Mouse (Mus musculus) central nervous system, embryonic 11.5 days (tissue): ENCODE data around the gene Idh1. TPM values are rescaled to one million over a fixed set of nuclear protein-coding genes. Genes with fewer than 3 reads are reported as not detected.

Experiments
- polyA plus RNA-seq: library from polyadenylated mRNA; depleted of rRNA; stranded (reverse); fragments of >200 nt; gene quantifications from 2 replicates; pipeline ENCODE4 v1.2.3, GENCODE M21; 2012; rRNA removed

Gene Idh1
- polyA plus RNA-seq = 143 and 168 TPM in 2 replicates

DNA sequence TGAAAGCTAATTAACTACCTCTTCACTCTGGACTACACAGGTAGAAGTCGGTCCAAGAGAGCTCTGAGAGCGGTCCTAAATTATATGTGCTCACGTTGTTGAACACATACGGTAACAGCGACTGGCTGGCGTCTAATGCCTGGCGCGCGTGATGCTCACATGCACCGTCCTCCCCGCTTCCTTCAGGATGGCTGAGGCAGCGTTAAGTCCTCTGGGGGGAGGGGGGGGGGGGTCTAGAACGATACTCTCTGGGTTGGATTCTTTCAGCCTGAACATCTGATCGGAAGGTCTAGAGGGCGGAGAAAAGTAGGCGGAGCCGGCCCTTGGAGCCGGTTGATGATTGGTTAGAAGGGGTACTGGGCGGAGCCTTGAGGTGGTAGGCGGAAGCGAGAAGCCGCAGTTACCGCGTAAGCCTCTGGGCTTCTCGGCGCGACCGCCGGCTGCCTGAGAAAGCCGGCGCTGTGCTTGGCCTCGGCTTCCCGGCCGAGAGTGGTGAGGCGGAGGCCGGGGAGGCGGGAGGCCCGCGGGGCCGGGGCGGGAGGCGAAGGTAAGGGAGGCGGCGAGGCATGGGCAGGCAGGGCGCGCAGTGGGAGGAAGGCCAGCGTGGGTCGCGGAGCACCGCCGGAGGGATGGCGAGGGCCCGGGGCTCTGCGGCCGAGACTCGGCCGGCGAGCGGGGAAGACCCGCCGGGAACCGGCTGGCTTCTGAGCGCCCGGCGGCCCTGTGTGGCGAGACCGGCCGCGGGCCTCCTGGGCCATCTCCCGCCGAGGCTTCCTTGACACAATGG, at the start of gene Idh1, which contains the start of gene Pikfyve:
Idh1 (minus strand) TSS at position 214 of the 787 bp plus-strand sequence.
Pikfyve (plus strand) TSS at position 397 of the 787 bp plus-strand sequence.

DNA sequence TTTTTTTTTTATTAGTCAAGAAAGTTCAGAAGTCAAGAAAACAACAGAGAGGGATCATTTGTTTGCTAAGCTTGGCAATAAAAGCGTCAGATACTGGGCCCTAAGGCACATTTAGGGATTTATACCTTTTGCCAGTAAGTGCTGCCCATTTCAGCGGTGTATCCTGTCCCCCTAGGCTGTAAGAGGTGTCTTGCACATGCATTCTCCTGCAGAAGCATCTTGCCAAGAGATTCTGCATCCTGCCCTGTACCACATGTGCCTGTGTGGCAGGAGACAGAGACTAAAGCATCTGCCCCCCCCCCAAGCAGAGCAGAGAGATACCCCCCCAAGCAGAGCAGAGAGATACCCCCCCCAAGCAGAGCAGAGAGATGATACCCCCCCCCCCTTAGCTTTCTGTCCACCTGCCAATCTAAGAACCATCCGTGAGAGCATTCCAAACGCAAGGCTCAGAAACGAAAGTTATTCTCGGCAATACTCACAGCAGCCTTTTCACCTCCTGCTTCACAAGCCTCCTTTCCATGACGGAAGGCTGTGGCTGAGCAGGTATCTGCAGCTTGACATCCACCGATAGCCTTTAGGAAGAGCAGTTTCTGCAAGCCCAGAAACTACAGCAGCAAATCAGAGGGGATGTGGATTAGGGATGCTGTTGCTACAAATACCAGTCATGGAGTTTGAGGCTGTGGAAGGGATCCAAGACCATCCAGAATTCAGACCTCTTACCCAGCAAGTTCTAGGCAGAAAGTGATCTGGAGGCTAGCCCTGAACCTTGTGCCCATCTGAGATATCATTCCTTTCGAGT, 63.5 kb downstream of the Idh1 start, which contains the start of gene D630023F18Rik:
D630023F18Rik (minus strand) TSS at position 641 of the 799 bp plus-strand sequence.

DNA sequence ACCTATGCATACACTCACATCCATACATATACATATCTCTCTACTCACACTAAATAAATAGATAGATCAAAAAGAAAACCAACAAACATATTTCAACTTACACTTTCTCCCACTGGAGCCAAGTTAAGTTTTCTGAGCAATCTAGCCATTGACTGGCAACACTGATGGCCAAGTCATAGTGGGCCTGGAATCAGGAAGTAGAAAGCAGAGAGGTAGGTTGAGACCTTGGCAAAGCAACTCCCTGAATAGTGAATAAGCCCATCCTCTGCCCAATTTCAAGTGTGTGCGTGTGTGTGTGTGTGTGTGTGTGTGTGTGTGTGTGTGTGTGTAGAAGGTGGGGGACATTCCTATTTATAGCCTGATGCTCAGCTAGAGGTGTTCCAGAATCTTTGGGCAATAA, 66.9 kb downstream of the Idh1 start, which contains the start of gene Gm28845:
Gm28845 (minus strand) TSS at position 121 of the 400 bp plus-strand sequence.

Other genes with a start within 250 kb of the Idh1 start
- 2.7 and 4.1 TPM in 2 replicates for gene Plekhm3, start 229.7 kb downstream of the Idh1 start, polyA plus RNA-seq
- gene Akr1cl, start 153.7 kb downstream of the Idh1 start, polyA plus RNA-seq = 0.13 and 1.3 TPM in 2 replicates
- gene Cryge, start 135.4 kb downstream of the Idh1 start, polyA plus RNA-seq = 0.58 and 0.62 TPM in 2 replicates
- gene Crygd, start 123.0 kb downstream of the Idh1 start, polyA plus RNA-seq = 0.32 TPM in 1 of 2 replicates, not detected in the other
- 0.19 and 0.22 TPM in 2 replicates for gene Crygc, start 112.8 kb downstream of the Idh1 start, polyA plus RNA-seq
- 0.11 and 0.18 TPM in 2 replicates for gene Crygb, start 104.2 kb downstream of the Idh1 start, polyA plus RNA-seq
- gene Cryga, start 83.1 kb downstream of the Idh1 start, polyA plus RNA-seq = 0.11 TPM in 1 of 2 replicates, not detected in the other
- gene Gm28845, start 66.9 kb downstream of the Idh1 start, polyA plus RNA-seq = not detected in 2 replicates
- 0.19 and 0.25 TPM in 2 replicates for gene D630023F18Rik, start 63.3 kb downstream of the Idh1 start, polyA plus RNA-seq
- gene Pikfyve, start 183 bp upstream of the Idh1 start, polyA plus RNA-seq = 11.2 and 13.4 TPM in 2 replicates
- 0.24 and 0.76 TPM in 2 replicates for gene Pth2r, start 95.6 kb upstream of the Idh1 start, polyA plus RNA-seq